ENCODE assay signal across 29 mouse cellular contexts in genomic region chr1:160485731-160486130, GRCm38 (mm10).
DNase-seq lines count a peak whose midpoint lies in the region; ATAC-seq and TF ChIP-seq lines count a peak whose summit lies in the region.
"Had no signal": no experiment of that assay in that cellular context is flagged by ENCODE, and none has a peak within 500 bp of the region (broad histone marks: within the 10 kb centered on the region; RNA-seq: fewer than 3 reads in every experiment).

No protein-coding gene starts in this region.

- H3K9ac ChIP-seq in heart, adult 2 months (ENCODE audit: low read depth, low read length): no peak overlapping the region
- H3K9ac ChIP-seq in liver, embryonic 11.5 days (ENCODE audit: low read depth, low read length): no peak overlapping the region
- H3K9ac ChIP-seq: embryonic facial prominence, embryonic 13.5 days; embryonic facial prominence, embryonic 15.5 days; forebrain, embryonic 12.5 days had no signal

- intact Hi-C loops in heart, adult 2 months (cut with DNase I): no loop called here

- H3K9me3 ChIP-seq in liver, embryonic 11.5 days (ENCODE audit: control insufficient read depth, low read length): no peaks in the 10 kb centered on the region
- H3K9me3 ChIP-seq: embryonic facial prominence, embryonic 13.5 days; embryonic facial prominence, embryonic 15.5 days; forebrain, embryonic 10.5 days; forebrain, embryonic 12.5 days; G1E had no signal

- H3K27ac ChIP-seq in heart, adult 2 months: no peak overlapping the region
- no peak overlapping the region for H3K27ac ChIP-seq in liver, embryonic 11.5 days (ENCODE audit: low read depth, low read length)
- H3K27ac ChIP-seq: embryonic facial prominence, embryonic 13.5 days; embryonic facial prominence, embryonic 15.5 days; forebrain, embryonic 10.5 days; forebrain, embryonic 12.5 days had no signal

- H3K27me3 ChIP-seq in heart, adult 2 months (ENCODE audit: control insufficient read depth, insufficient read depth, low read length): no peaks in the 10 kb centered on the region
- H3K27me3 ChIP-seq in liver, embryonic 11.5 days (replicated peaks; ENCODE audit: control insufficient read depth, insufficient read depth, low read length): no peaks in the 10 kb centered on the region
- H3K27me3 ChIP-seq: CH12.LX; embryonic facial prominence, embryonic 13.5 days; embryonic facial prominence, embryonic 15.5 days; forebrain, embryonic 12.5 days; Patski had no signal

- no peaks in the 10 kb centered on the region for H3K36me3 ChIP-seq in heart, adult 2 months (ENCODE audit: control insufficient read depth, insufficient read depth, low read length)
- no peaks in the 10 kb centered on the region for H3K36me3 ChIP-seq in liver, embryonic 11.5 days (ENCODE audit: control insufficient read depth, insufficient read depth, low read length)
- H3K36me3 ChIP-seq: embryonic facial prominence, embryonic 13.5 days; embryonic facial prominence, embryonic 15.5 days; forebrain, embryonic 10.5 days; forebrain, embryonic 12.5 days had no signal

- H3K4me2 ChIP-seq in liver, embryonic 11.5 days: no peak overlapping the region
- H3K4me2 ChIP-seq: embryonic facial prominence, embryonic 13.5 days; embryonic facial prominence, embryonic 15.5 days; forebrain, embryonic 12.5 days had no signal

- TF ChIP-seq EP300 in heart, adult 2 months (IDR thresholded peaks at IDR 0.05; ENCODE audit: insufficient read depth, low read depth, low read length): no peak

- no peak for ATAC-seq in liver, embryonic 11.5 days (replicated peaks; ENCODE audit: low FRiP score)
- ATAC-seq: activated CD4-positive, CD25-positive, alpha-beta regulatory T cell, adult 4 months; CD4-positive, CD25-positive, alpha-beta regulatory T cell, adult 4 months; forebrain, embryonic 14.5 days; forebrain, embryonic 16.5 days; Patski had no signal

- peak; percentile 19 for DNase-seq in heart, adult 11 months
- no peak for DNase-seq in heart, adult 2 months
- peak; percentile 10 for DNase-seq in brain, adult 2 months (ENCODE audit: low read depth, low spot score)
- peak; percentile 61 for DNase-seq in retina, embryonic 14.5 days (ENCODE audit: low spot score)
- no peak for DNase-seq in frontal cortex, postnatal 14 days (ENCODE audit: low spot score in 2 of 2)
- DNase-seq in gastrocnemius, postnatal 25 days: no peak
- DNase-seq in liver, embryonic 11.5 days (ENCODE audit: low spot score): no peak
- DNase-seq: adrenal gland, adult 8-10 months; adrenal gland, postnatal 14 days; adrenal gland, postnatal 36 days; B cell, adult 2 months; cerebellum, adult 11 months; cerebellum, adult 18-20 months; cerebellum, adult 8-10 months; cerebellum, adult 9-11 months; cerebellum, postnatal 36 days; embryo, embryonic 11 days had no signal

- 62% methylated on average over 3 of the region's 3 CpGs for WGBS in heart, adult 2 months
- WGBS in liver, embryonic 11.5 days: 55% methylated on average over 3 of the region's 3 CpGs

- TF ChIP-seq CTCF in heart, adult 2 months (IDR thresholded peaks at IDR 0.05): no peak

- H3K4me3 ChIP-seq in heart, adult 2 months: no peak overlapping the region
- no peak overlapping the region for H3K4me3 ChIP-seq in liver, embryonic 11.5 days (ENCODE audit: low read depth, low read length)
- H3K4me3 ChIP-seq: embryonic facial prominence, embryonic 13.5 days; embryonic facial prominence, embryonic 15.5 days; erythroblast, embryonic 14.5 days; forebrain, embryonic 10.5 days; forebrain, embryonic 12.5 days had no signal

- TF ChIP-seq POLR2A in heart, adult 2 months (IDR thresholded peaks at IDR 0.05; ENCODE audit: insufficient read depth, low read depth, low read length): no peak

- no peaks in the 10 kb centered on the region for H3K4me1 ChIP-seq in heart, adult 2 months (ENCODE audit: control insufficient read depth, insufficient read depth, low read length)
- no peaks in the 10 kb centered on the region for H3K4me1 ChIP-seq in liver, embryonic 11.5 days (replicated peaks; ENCODE audit: control insufficient read depth, insufficient read depth, low read length)
- H3K4me1 ChIP-seq: embryonic facial prominence, embryonic 13.5 days; embryonic facial prominence, embryonic 15.5 days; forebrain, embryonic 12.5 days had no signal

- no peaks in the 10 kb centered on the region for H3K79me2 ChIP-seq in heart, adult 2 months (replicated peaks; ENCODE audit: control insufficient read depth, insufficient read depth, low read length)

Comparison
In these comparisons a context has a peak if more than half of its experiments do, and no peak if none do; other contexts are left out.
1. DNase-seq: peak in heart, adult 11 months (single experiment), brain, adult 2 months (single experiment) and retina, embryonic 14.5 days (single experiment); none in heart, adult 2 months (0 of 2), frontal cortex, postnatal 14 days (0 of 2), gastrocnemius, postnatal 25 days (single experiment) and liver, embryonic 11.5 days (single experiment).